Mouse (Mus musculus) NIH3T3 (cell line): ENCODE data around the gene Pou3f3.

ENCODE experiments used
- DNase-seq: peaks from one replicate; pipeline ENCODE4 v3.0.0-alpha.2; 2012; ENCODE audit warnings: low read depth

Gene Pou3f3

GRCm38 (mm10) chr1:42694665-42695577 lies 647 bp upstream of the Pou3f3 start:
- no peak for DNase-seq

- DNase-seq: no peak
Observed at GRCm38 (mm10) chr1:42696371-42697031, 933 bp downstream of the Pou3f3 start.

GRCm38 (mm10) chr1:42697321-42697755 lies 1.8 kb downstream of the Pou3f3 start:
- DNase-seq: no peak

GRCm38 (mm10) chr1:42697756-42698583 lies 2.4 kb downstream of the Pou3f3 start:
- DNase-seq: no peak

GRCm38 (mm10) chr1:42698584-42699333 lies 3.2 kb downstream of the Pou3f3 start:
- DNase-seq: no peak

- DNase-seq: no peak
Observed at GRCm38 (mm10) chr1:42699471-42699871, 3.9 kb downstream of the Pou3f3 start.

- no peak for DNase-seq
Observed at GRCm38 (mm10) chr1:42700171-42700570, 4.6 kb downstream of the Pou3f3 start.

- DNase-seq: no peak
Observed at GRCm38 (mm10) chr1:42700815-42701214, 5.2 kb downstream of the Pou3f3 start.

GRCm38 (mm10) chr1:42701833-42702611 lies 6.5 kb downstream of the Pou3f3 start:
- no peak for DNase-seq

- no peak for DNase-seq
Observed at GRCm38 (mm10) chr1:42702984-42703383, 7.4 kb downstream of the Pou3f3 start.

GRCm38 (mm10) chr1:42703424-42703823 lies 7.9 kb downstream of the Pou3f3 start:
- DNase-seq: no peak

GRCm38 (mm10) chr1:42703851-42704613 lies 8.5 kb downstream of the Pou3f3 start:
- DNase-seq: no peak

- DNase-seq: no peak
Observed at GRCm38 (mm10) chr1:42704981-42705810, 9.6 kb downstream of the Pou3f3 start.

GRCm38 (mm10) chr1:42705811-42706160 lies 10.2 kb downstream of the Pou3f3 start:
- no peak for DNase-seq

GRCm38 (mm10) chr1:42707196-42707595 lies 11.6 kb downstream of the Pou3f3 start:
- DNase-seq: no peak

- no peak for DNase-seq
Observed at GRCm38 (mm10) chr1:42707611-42708130, 12.1 kb downstream of the Pou3f3 start.

GRCm38 (mm10) chr1:42709024-42709423 lies 13.5 kb downstream of the Pou3f3 start:
- no peak for DNase-seq

GRCm38 (mm10) chr1:42709431-42710160 lies 14.0 kb downstream of the Pou3f3 start:
- DNase-seq: no peak
